Mouse (Mus musculus) testis, postnatal 14 days (tissue): ENCODE measurements around the gene Cd300a.
A peak's percentile ranks its signal among the peaks of the same experiment; 100 is the strongest.

ENCODE experiments used
- DNase-seq: peaks from one replicate; pipeline ENCODE4 v3.0.0; 2021; ENCODE audit warnings: low spot score

The Cd300a gene

GRCm38 (mm10) chr11:114866486-114867360 is 23.1 kb upstream of the Cd300a start:
- peak; percentile 41 for DNase-seq

- DNase-seq: no peak
Measured at GRCm38 (mm10) chr11:114867361-114868235, 22.2 kb upstream of the Cd300a start.

- no peak for DNase-seq
Measured at GRCm38 (mm10) chr11:114868280-114868679, 21.6 kb upstream of the Cd300a start.

- DNase-seq: no peak
Measured at GRCm38 (mm10) chr11:114869787-114870186, 20.1 kb upstream of the Cd300a start.

GRCm38 (mm10) chr11:114871540-114871939 is 18.3 kb upstream of the Cd300a start:
- DNase-seq: no peak

GRCm38 (mm10) chr11:114873022-114873817 is 16.6 kb upstream of the Cd300a start:
- no peak for DNase-seq

- no peak for DNase-seq
Measured at GRCm38 (mm10) chr11:114874226-114875145, 15.4 kb upstream of the Cd300a start.

GRCm38 (mm10) chr11:114875301-114875801 is 14.5 kb upstream of the Cd300a start:
- no peak for DNase-seq

GRCm38 (mm10) chr11:114876176-114876575 is 13.7 kb upstream of the Cd300a start:
- no peak for DNase-seq

- no peak for DNase-seq
Measured at GRCm38 (mm10) chr11:114876621-114877020, 13.2 kb upstream of the Cd300a start.

GRCm38 (mm10) chr11:114877145-114877544 is 12.7 kb upstream of the Cd300a start:
- no peak for DNase-seq

GRCm38 (mm10) chr11:114879666-114880065 is 10.2 kb upstream of the Cd300a start:
- no peak for DNase-seq

- no peak for DNase-seq
Measured at GRCm38 (mm10) chr11:114880185-114880584, 9.7 kb upstream of the Cd300a start.

GRCm38 (mm10) chr11:114880589-114880988 is 9.3 kb upstream of the Cd300a start:
- DNase-seq: no peak

- no peak for DNase-seq
Measured at GRCm38 (mm10) chr11:114883251-114883789, 6.5 kb upstream of the Cd300a start.

GRCm38 (mm10) chr11:114884380-114885100 is 5.3 kb upstream of the Cd300a start:
- no peak for DNase-seq

GRCm38 (mm10) chr11:114890542-114890941 is 701 bp downstream of the Cd300a start:
- DNase-seq: no peak

GRCm38 (mm10) chr11:114896085-114896484 is 6.2 kb downstream of the Cd300a start:
- DNase-seq: no peak

- no peak for DNase-seq
Measured at GRCm38 (mm10) chr11:114898026-114898425, 8.2 kb downstream of the Cd300a start.

- no peak for DNase-seq
Measured at GRCm38 (mm10) chr11:114903224-114903623, 13.4 kb downstream of the Cd300a start.
